Mouse (Mus musculus): Measurements from ENCODE around the gene Vwa8.
A peak's percentile ranks its signal among the peaks of the same experiment; 100 is the strongest.
"Not testable (repeated sequence)": the region's sequence is repeated elsewhere in the genome, so short reads cannot be mapped to it uniquely, and the experiment has no call there.

Gene Vwa8

GRCm38 (mm10) chr14:78984296-78984695 lies 135.4 kb downstream of the Vwa8 start:
- no peak for DNase-seq (ENCODE audit: low spot score)

- DNase-seq (ENCODE audit: low spot score): no peak
These were observed 138.7 kb downstream of the Vwa8 start for GRCm38 (mm10) chr14:78987543-78987942.

- no peak for DNase-seq (ENCODE audit: low spot score)
These were observed 143.6 kb downstream of the Vwa8 start for GRCm38 (mm10) chr14:78992456-78992855.

GRCm38 (mm10) chr14:78993515-78993914 lies 144.7 kb downstream of the Vwa8 start:
- no peak for DNase-seq (ENCODE audit: low spot score)

GRCm38 (mm10) chr14:78996359-78996758 lies 147.5 kb downstream of the Vwa8 start:
- DNase-seq (ENCODE audit: low spot score): no peak

- no peak for DNase-seq (ENCODE audit: low spot score)
These were observed 154.7 kb downstream of the Vwa8 start for GRCm38 (mm10) chr14:79003576-79003975.

- DNase-seq (ENCODE audit: low spot score): not testable (repeated sequence)
These were observed 168.9 kb downstream of the Vwa8 start for GRCm38 (mm10) chr14:79017710-79018109.

- no peak for DNase-seq (ENCODE audit: low spot score)
These were observed 169.7 kb downstream of the Vwa8 start for GRCm38 (mm10) chr14:79018564-79018963.

- no peak for DNase-seq (ENCODE audit: low spot score)
These were observed 172.9 kb downstream of the Vwa8 start for GRCm38 (mm10) chr14:79021725-79022124.

- no peak for DNase-seq (ENCODE audit: low spot score)
These were observed 180.2 kb downstream of the Vwa8 start for GRCm38 (mm10) chr14:79028996-79029575.

- no peak for DNase-seq (ENCODE audit: low spot score)
These were observed 181.9 kb downstream of the Vwa8 start for GRCm38 (mm10) chr14:79030715-79031114.

- no peak for DNase-seq (ENCODE audit: low spot score)
These were observed 182.4 kb downstream of the Vwa8 start for GRCm38 (mm10) chr14:79031230-79031740.

GRCm38 (mm10) chr14:79033396-79033795 lies 184.5 kb downstream of the Vwa8 start:
- DNase-seq (ENCODE audit: low spot score): no peak

GRCm38 (mm10) chr14:79034511-79034913 lies 185.7 kb downstream of the Vwa8 start:
- DNase-seq (ENCODE audit: low spot score): no peak

- DNase-seq (ENCODE audit: low spot score): no peak
These were observed 186.7 kb downstream of the Vwa8 start for GRCm38 (mm10) chr14:79035575-79035974.

GRCm38 (mm10) chr14:79047186-79047585 lies 198.3 kb downstream of the Vwa8 start:
- no peak for DNase-seq (ENCODE audit: low spot score)

GRCm38 (mm10) chr14:79047956-79048355 lies 199.1 kb downstream of the Vwa8 start:
- no peak for DNase-seq (ENCODE audit: low spot score)

GRCm38 (mm10) chr14:79049544-79049943 lies 200.7 kb downstream of the Vwa8 start:
- no peak for DNase-seq (ENCODE audit: low spot score)

- DNase-seq (ENCODE audit: low spot score): no peak
These were observed 216.8 kb downstream of the Vwa8 start for GRCm38 (mm10) chr14:79065636-79066035.

- no peak for DNase-seq (ENCODE audit: low spot score)
These were observed 220.7 kb downstream of the Vwa8 start for GRCm38 (mm10) chr14:79069515-79069914.

GRCm38 (mm10) chr14:79074786-79075185 lies 225.9 kb downstream of the Vwa8 start:
- DNase-seq (ENCODE audit: low spot score): peak; percentile 17

GRCm38 (mm10) chr14:79076560-79077300 lies 227.9 kb downstream of the Vwa8 start:
- DNase-seq (ENCODE audit: low spot score): no peak

- no peak for DNase-seq (ENCODE audit: low spot score)
These were observed 234.7 kb downstream of the Vwa8 start for GRCm38 (mm10) chr14:79083573-79083972.

- DNase-seq (ENCODE audit: low spot score): no peak
These were observed 237.2 kb downstream of the Vwa8 start for GRCm38 (mm10) chr14:79086006-79086405.

Data from MN1 (cell line).